Mouse (Mus musculus) layer of hippocampus, adult 8-10 months (tissue): ENCODE measurements at regions not wholly inside any gene's neighbourhood (a gene's known extent, or its start where the extent isn't known, plus 50 kb on each side); places are given as distances from the start of the nearest gene placed in this dataset.

Experiments
- DNase-seq, 2 experiments: peaks; one replicate each; pipeline ENCODE4 v3.0.0; 2022; ENCODE audit warnings: low spot score in 2 of 2

- DNase-seq, result no peak
Measured at GRCm38 (mm10) chr2:105454353-105454752, 55.2 kb upstream of the Rcn1 start.

DNA sequence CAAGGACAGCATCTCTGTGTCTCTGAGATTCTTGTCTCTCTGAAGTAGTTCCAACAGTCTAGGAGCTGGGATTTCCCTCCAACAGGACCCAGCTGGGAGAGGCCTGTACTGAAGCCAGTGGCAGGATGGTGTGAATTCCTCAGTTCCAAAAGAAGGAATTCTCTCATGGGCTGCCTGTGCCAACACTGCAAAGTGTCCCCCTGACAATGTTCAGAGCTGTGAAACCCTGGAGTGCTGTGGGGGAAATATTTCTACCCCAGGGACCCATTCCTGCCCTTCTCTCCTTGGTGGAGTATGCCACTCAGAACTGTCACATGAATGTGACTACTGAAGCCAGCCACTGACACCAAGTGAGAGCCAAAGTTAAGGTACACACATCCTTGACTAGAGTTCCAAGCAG, 55.7 kb upstream of the Rcn1 start:
- no peak for DNase-seq

- DNase-seq, result no peak
Measured at GRCm38 (mm10) chr2:105458643-105459042, 59.5 kb upstream of the Rcn1 start.

GRCm38 (mm10) chr2:105459512-105459911, 60.4 kb upstream of the Rcn1 start:
- DNase-seq, result no peak

DNA sequence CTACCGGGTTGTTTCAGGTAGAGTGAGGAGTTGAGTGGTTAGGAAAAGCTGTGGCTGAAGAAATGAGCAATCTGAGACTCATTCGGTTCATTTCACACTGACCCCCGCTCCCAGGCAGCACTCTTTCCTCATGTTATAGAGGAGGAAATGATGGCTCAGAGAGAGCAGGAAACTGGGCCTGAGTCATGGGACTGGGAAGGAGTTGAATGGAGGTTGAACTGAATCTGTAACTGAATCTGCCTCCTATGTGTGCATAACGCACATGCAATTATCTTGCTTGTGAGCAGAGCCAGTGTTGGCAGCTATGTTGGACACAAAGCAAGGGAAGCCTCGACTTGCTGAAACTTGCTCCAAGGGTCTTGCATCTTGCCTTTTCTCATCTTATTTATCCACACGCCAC, 66.5 kb upstream of the Rcn1 start:
- DNase-seq, result no peak

- peak; percentile 12 to 40 for DNase-seq
Measured at GRCm38 (mm10) chr2:105468930-105469329, 69.8 kb upstream of the Rcn1 start.

DNA sequence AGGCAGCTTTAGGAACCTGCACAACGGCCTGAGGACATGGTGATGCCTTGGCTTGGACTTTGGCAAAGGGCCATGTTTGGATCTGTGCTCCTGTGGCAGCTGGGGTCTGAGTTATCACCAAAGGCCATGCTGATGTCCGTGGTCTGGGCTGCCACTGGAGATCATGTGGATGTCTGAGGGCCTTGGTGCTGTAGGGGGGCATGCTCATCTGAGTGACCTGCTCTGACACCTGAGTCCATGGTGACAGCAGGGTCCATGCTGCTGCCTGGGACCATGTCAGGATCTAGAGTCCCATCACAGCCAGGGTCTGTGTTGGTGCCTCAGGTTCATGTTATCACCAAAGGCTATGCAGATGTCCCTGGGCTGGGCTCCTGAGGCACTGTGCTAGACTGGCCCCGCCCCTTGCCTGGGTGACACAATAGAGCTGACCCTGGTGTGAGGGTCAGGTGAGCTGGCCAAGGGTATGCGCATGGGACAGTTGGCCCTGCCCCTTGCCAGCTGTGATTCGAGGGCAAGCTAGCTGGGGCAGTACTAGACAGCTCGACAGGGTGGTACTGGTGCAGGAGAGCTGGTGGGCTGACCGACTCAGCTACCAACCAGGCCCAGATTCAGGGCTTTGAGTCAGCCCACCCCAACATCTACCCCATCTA, 77.0 kb upstream of the Rcn1 start:
- DNase-seq, result no peak

DNA sequence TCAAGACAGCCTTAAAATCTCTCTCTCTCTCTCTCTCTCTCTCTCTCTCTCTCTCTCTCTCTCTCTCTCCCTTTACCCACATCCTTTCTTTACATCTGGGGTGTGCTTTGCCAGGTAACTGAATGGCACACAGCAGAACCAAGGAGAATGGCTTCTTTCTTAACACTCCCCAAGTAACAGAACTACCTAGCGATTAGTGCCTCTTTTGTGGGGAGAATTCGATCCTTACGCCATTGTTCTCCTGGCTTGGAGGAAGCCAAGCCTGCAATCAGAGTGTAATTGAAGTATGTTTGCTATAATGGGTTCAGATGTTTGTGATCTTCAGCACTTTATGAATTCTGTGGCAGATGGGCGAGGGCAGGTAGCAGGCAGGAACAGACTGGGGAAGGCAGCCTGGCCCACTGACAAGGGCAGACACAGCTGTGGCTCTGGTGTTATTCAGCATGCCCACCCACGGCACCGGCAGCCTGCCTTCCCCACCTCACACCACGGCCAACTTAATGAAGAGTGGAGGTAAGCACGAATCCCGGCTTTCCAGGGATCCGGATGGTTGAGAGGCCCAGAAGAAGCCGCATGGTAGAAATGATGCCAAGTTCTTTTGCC, 83.0 kb upstream of the Rcn1 start:
- no peak for DNase-seq

GRCm38 (mm10) chr2:105484496-105484895, 85.4 kb upstream of the Rcn1 start:
- no peak for DNase-seq

DNA sequence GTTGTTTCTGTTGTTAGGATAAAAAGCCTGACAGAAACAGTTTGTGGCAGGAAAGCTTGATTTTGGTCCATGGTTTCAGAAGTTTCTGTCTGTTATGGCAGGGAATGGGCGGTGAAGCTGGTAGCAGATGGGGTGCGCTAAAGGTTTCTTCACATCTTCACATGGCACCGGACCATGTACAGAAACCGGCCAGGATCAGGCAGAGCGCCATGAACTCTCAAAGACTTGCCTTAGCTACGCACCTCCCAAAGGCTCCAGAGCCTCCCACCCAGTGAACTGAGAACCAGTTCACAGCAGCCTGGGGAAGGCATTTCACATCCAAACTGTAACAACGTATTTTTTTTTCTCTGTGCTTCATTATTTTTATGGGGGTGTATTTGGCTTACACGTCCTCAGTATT, 86.2 kb upstream of the Rcn1 start:
- DNase-seq, result no peak

DNA sequence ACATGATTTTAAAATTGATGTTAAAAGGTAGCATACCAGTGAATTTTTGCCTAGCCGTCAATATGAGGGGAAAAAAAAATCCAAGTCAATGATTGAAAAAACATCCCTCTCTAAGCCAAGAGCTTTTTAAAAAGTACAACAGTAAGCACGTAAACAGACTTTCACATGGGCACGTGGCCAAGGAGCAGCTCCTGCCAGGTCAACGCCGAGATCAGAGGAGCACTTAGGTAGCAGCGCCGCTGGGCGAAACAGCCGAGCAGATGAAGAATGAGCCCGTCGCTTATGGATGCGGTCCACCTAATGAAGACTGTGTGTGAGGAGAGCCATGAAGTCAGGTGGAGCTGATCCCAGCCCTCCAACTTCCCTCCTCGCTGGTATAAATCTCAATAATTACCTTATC, 96.7 kb upstream of the Rcn1 start:
- DNase-seq, result no peak

DNA sequence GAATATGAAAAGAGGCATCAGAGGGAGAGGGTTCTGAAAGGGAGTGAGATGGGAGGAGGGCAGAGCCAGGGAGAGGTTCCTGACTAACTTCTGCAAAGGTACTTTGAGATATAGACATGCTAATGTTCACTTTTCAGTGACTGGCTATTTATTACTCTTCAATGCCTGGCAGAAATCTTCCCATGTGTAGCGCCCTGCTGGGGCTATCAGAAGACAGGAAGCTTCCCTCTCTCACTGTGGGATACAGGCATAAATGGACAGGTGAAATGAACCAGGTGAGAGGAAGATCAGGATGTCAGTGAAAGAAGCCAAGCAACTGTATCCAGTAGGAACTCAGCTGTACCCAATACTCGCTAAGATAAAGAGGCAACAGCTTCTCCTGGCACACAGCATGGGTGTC, 105.1 kb upstream of the Rcn1 start:
- no peak for DNase-seq

- no peak for DNase-seq
Measured at GRCm38 (mm10) chr2:105505554-105505953, 106.4 kb upstream of the Rcn1 start.

- DNase-seq, result no peak
Measured at GRCm38 (mm10) chr2:105507160-105507559, 108.0 kb upstream of the Rcn1 start.

GRCm38 (mm10) chr2:105510816-105511215, 111.7 kb upstream of the Rcn1 start:
- DNase-seq, result no peak

GRCm38 (mm10) chr2:105511690-105512089, 112.6 kb upstream of the Rcn1 start:
- no peak for DNase-seq

GRCm38 (mm10) chr2:105514226-105514625, 115.1 kb upstream of the Rcn1 start:
- no peak for DNase-seq

- DNase-seq, result no peak
Measured at GRCm38 (mm10) chr2:105514881-105515280, 115.8 kb upstream of the Rcn1 start.

DNA sequence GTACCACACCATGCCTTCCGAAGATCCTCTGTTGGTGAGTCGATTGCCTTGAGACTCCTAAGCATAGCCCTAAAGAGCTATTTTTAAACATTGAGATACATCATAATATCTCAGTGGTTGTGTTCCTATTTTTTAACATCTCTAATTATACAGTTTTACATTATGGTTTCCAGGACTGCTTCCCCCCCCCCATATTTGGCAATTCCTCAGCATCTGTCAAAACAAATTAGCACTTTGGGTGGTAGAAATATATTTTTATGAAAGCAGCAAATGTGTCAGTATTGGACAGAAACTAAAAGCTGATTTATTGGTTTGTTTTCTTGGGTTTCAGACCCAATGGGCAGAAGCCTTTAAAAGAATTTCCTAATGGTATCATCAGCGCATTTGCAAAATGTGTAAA, 116.2 kb upstream of the Rcn1 start:
- no peak for DNase-seq

GRCm38 (mm10) chr2:105516267-105517133, 117.4 kb upstream of the Rcn1 start:
- no peak for DNase-seq

- no peak for DNase-seq
Measured at GRCm38 (mm10) chr2:105521841-105522240, 122.7 kb upstream of the Rcn1 start.

- DNase-seq, result peak; percentile 13 to 57
Measured at GRCm38 (mm10) chr2:105523297-105523802, 124.2 kb upstream of the Rcn1 start.
